Mouse (Mus musculus) cortical plate, adult 2 months (tissue): Measurements from ENCODE around the gene Tmem238l. TPM values are rescaled to one million over a fixed set of nuclear protein-coding genes. Genes with fewer than 3 reads are reported as not detected.

Experiments used
- H3K27ac ChIP-seq: fragments of 200-500 bp; 2 replicates; pipeline ENCODE4 v1.5.1; 2012; ENCODE audit warnings: low read length, control low read depth, inconsistent platforms; ENCODE audit not compliant: insufficient read depth
- H3K4me1 ChIP-seq: fragments of 200-500 bp; 2 replicates; pipeline ENCODE4 v1.6.1; 2011; ENCODE audit warnings: low read length; ENCODE audit not compliant: control insufficient read depth, insufficient read depth
- H3K4me3 ChIP-seq: fragments of 200-500 bp; 2 replicates; pipeline ENCODE4 v1.5.1; 2011; ENCODE audit warnings: mild to moderate bottlenecking, low read length, control low read depth; ENCODE audit not compliant: insufficient read depth
- CTCF ChIP-seq: fragments of 200-500 bp; IDR thresholded peaks from 2 replicates; pipeline ENCODE4 v1.5.1; 2011; ENCODE audit warnings: mild to moderate bottlenecking, control low read depth, low read length; ENCODE audit not compliant: insufficient read depth; ENCODE audit errors: extremely low read depth
- POLR2A ChIP-seq: fragments of 200-500 bp; IDR thresholded peaks from 2 replicates; pipeline ENCODE4 v1.6.1; 2011; ENCODE audit warnings: mild to moderate bottlenecking, low read length, control low read depth; ENCODE audit not compliant: insufficient read depth; ENCODE audit errors: extremely low read depth
- polyA plus RNA-seq: library from polyadenylated mRNA; depleted of rRNA; stranded (reverse); fragments of >200 nt; gene quantifications from 2 replicates; pipeline ENCODE4 v1.2.3, GENCODE M21; 2012; rRNA removed

Tmem238l gene
- polyA plus RNA-seq, 1 experiment = not detected

GRCm38 (mm10) chr11:66996446-66996845 is 40.0 kb downstream of the Tmem238l start:
- H3K4me1 ChIP-seq = peaks cover 6% of the 10 kb centered on the region; the same call in 1 of the 2 replicates
- no peak overlapping the region for H3K4me3 ChIP-seq
- H3K27ac ChIP-seq = no peak overlapping the region
- TF ChIP-seq CTCF (no peak), POLR2A (no peak)

DNA sequence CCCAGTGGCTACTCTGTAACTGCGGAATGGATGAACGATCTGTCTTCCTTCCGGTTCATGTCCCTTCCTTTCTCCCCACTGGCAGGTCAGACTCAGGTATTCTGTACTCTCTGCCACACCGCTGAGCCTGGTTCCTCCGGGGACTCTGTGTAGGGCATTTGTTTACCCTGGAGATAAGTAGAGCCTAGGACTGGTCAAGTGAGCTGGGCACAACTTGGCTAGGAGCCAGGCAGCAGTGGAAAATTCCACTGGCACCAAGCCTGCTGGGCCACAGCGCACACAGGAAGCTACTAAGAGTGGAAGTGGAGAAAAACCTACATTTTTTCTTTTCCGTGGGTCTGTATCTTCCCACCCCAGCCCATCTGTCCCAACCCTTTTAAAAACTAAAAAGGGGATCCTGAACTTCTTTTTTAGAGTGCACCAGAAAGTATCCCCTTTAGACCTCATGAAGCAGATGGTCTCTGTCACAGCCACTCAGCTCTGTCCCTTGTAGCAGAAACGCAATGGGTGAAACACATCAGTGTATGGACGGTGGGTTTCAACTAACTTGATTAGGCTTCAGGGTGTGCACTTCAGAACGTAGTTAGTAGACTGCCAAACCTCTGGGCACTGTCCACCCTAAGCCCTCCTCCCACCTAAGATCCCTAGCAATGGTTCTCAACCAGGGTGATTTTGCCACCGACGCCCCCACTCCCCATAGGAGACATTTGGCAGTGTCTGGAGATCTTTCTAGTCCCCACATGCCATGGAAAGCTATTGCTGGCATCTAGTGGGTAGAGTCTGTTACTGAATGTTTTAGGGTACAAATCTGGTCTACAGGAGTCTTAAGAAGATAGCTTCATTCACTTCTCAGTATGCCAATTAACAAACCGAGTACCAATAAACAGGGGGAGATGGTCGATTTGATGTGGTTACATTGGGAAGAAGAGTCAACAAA is 42.3 kb downstream of the Tmem238l start:
- Histone ChIP-seq H3K4me3 (no peak overlapping the region), H3K4me1 (peaks cover 6% of the 10 kb centered on the region; the same call in 1 of the 2 replicates), H3K27ac (no peak overlapping the region)
- TF ChIP-seq POLR2A (no peak), CTCF (0 out of 2 replicates have a peak, but pooled peaks have one; percentile 6)

- H3K27ac ChIP-seq = no peak overlapping the region
- H3K4me3 ChIP-seq = no peak overlapping the region
- TF ChIP-seq CTCF = no peak
- no peak for TF ChIP-seq POLR2A
- peaks cover 6% of the 10 kb centered on the region; the same call in 1 of the 2 replicates for H3K4me1 ChIP-seq
These were observed 44.2 kb downstream of the Tmem238l start for GRCm38 (mm10) chr11:67000671-67001070.

GRCm38 (mm10) chr11:67001717-67002116 is 45.3 kb downstream of the Tmem238l start:
- Histone ChIP-seq H3K4me3 (no peak overlapping the region), H3K4me1 (peaks cover 6% of the 10 kb centered on the region; the same call in 1 of the 2 replicates), H3K27ac (no peak overlapping the region)
- no peak for TF ChIP-seq CTCF

DNA sequence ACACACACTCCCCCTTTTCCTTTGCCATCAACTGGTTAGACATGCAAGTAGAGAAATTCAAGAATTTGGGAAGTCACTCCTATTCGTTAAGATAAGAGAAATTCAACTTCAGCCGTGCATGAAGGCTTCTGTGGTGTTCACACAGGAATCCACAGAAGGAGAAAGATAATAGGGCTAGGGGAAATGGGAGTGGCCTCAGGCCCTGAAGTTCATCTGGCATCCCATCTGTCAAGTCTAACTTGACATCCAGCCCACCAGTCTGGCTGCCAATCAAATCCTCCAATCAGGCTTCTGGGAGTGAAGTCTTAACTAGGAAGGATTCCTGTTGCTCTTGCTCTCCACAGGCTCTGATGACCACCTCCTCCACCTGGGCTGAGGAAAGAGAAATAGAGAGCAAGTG is 46.5 kb downstream of the Tmem238l start:
- Histone ChIP-seq H3K4me1 (peaks cover 6% of the 10 kb centered on the region; the same call in 1 of the 2 replicates), H3K4me3 (no peak overlapping the region), H3K27ac (no peak overlapping the region)
- TF ChIP-seq POLR2A (no peak), CTCF (no peak)

DNA sequence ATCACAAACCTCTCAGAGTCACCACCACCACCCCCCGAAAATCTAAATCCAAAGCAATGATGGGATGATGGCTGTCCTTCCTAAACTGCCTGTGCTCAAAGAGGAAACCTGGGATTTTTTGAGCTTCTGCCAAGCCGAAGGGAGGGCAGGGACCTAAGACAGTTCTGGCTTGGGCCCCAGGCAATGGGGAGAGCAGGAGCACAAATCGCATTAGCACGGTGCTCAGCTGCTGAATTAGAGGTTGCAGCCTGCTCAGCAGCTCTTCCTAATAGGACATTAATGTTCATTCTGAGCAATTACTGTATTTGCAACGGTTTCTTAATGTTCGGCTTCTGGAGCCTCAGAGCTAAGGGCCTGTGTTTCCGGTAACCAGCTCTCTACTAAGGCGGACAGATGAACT is 51.5 kb downstream of the Tmem238l start:
- TF ChIP-seq CTCF = no peak
- no peak for TF ChIP-seq POLR2A
- no peaks in the 10 kb centered on the region for H3K4me1 ChIP-seq
- H3K4me3 ChIP-seq = no peak overlapping the region
- H3K27ac ChIP-seq = no peak overlapping the region

GRCm38 (mm10) chr11:67008528-67008927 is 52.1 kb downstream of the Tmem238l start:
- no peak overlapping the region for H3K27ac ChIP-seq
- no peaks in the 10 kb centered on the region for H3K4me1 ChIP-seq
- H3K4me3 ChIP-seq = no peak overlapping the region
- TF ChIP-seq POLR2A (no peak), CTCF (no peak)

DNA sequence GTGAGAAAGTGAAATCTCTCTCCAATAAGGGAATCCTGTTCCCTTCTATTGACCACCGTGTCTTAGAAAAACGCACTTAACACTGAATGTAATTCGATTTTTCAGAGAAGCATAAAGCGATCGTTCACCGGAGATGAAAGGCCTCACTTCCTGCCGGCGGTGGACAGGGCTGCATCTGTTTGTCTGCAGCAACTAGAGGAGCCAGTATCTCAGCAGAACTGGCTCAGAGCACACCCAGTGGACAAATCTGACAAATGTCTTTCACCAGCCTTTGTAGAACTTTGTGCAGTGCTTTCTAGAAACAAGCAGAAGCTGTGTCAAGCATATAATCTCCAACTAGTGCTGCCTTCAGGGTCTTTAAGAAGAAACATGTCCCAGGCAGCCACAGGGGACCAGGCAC is 54.0 kb downstream of the Tmem238l start:
- Histone ChIP-seq H3K27ac (no peak overlapping the region), H3K4me1 (no peaks in the 10 kb centered on the region)
- TF ChIP-seq CTCF (no peak), POLR2A (no peak)

GRCm38 (mm10) chr11:67011635-67012034 is 55.2 kb downstream of the Tmem238l start:
- Histone ChIP-seq H3K4me1 (no peaks in the 10 kb centered on the region), H3K27ac (no peak overlapping the region)
- no peak for TF ChIP-seq CTCF

More for the DNA sequence above, 54.0 kb downstream of the Tmem238l start:
- no peak overlapping the region for H3K4me3 ChIP-seq

More at GRCm38 (mm10) chr11:67011635-67012034, 55.2 kb downstream of the Tmem238l start:
- H3K4me3 ChIP-seq = no peak overlapping the region

Other genes starting within 250 kb of the Tmem238l start
- 0.17 and 0.38 TPM in 2 replicates for gene Pirt, start 44.7 kb upstream of the Tmem238l start, polyA plus RNA-seq
- 0.98 and 1.0 TPM in 2 replicates for gene Tmem220, start 68.5 kb downstream of the Tmem238l start, polyA plus RNA-seq
- gene Adprm, start 96.0 kb downstream of the Tmem238l start, polyA plus RNA-seq = 24.0 and 30.3 TPM in 2 replicates
- 6.0 and 6.2 TPM in 2 replicates for gene Sco1, start 96.0 kb downstream of the Tmem238l start, polyA plus RNA-seq
- gene Myh3, start 121.7 kb downstream of the Tmem238l start, polyA plus RNA-seq = 1.4 and 2.0 TPM in 2 replicates
- 0.44 and 0.47 TPM in 2 replicates for gene Myh2, start 214.4 kb downstream of the Tmem238l start, polyA plus RNA-seq
- gene Myh1, start 243.4 kb downstream of the Tmem238l start, polyA plus RNA-seq = 0.23 and 0.32 TPM in 2 replicates